Mouse (Mus musculus): ENCODE measurements around the gene Flt4. TPM values are rescaled to one million over a fixed set of nuclear protein-coding genes. Genes with fewer than 3 reads are reported as not detected.
A peak's percentile ranks its signal among the peaks of the same experiment; 100 is the strongest.
"Not testable (repeated sequence)": the region's sequence is repeated elsewhere in the genome, so short reads cannot be mapped to it uniquely, and the experiment has no call there.

Flt4 gene
- polyA plus RNA-seq (2015; fragmentation: Nextera tagmentation; extraction: Ambion mirVana) = 2.4 and 2.6 TPM in 2 replicates

DNA sequence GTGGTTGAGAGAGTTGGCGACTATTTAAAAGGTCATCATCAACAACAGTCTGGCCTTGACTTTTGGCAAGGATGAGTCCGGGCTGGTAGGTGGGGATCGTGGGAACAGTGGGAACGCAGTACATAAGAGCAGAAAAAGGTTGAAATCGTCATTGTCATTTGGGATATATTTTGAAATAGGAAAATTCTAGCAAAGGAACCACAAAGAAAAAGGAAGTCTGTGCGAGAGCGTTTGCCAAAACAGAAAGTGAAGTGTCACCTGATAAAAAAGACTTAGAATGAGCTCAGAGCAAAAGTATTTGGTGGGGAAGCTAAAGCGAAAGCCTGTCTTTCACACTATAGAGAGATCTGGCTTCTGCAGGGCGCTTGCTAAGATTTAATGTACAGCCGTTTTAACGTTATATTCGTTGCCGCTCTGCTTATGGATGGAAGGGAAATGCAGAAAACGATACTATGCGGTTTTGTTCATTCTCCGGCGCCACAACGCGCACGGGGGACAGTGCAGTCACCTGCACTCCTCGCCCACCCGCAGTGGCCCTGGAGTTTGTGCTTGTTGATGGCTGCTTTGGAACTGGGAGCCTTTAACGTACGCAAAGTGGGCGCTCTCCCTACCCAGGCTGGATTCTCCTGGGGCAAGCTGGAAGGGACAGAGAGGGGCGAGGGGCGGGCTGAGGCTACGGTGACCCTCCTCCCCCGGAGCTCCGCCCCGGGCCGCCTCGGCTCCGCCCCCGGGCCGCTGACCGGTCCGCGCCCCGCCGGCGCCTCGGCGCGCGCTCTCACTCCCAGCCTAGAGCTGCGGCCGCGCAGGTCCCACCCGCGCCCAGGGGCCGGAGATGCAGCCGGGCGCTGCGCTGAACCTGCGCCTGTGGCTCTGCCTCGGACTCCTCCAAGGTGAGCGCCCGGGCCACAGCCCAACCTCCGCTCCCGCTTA is at the start of gene Flt4:
Gene Flt4 (plus strand): TSS at position 326 of the 930 bp plus-strand sequence.
- peaks cover 14% of the 10 kb centered on the region for H3K4me1 ChIP-seq (replicated peaks)
- H3K4me3 ChIP-seq = peak within 1 kb of the TSS; percentile 42
- H3K27ac ChIP-seq (replicated peaks); H3K9me3 ChIP-seq; H3K36me3 ChIP-seq: not testable (repeated sequence)
- H3K27me3 ChIP-seq = peaks cover 66% of the 10 kb centered on the region
- ATAC-seq (ENCODE audit: low read depth) = peak; percentile 66
- peak within 1 kb of the TSS; percentile 52 for H3K9ac ChIP-seq
- 5% methylated on average over 49 of the region's 61 CpGs for WGBS
- H3K4me2 ChIP-seq = peak within 1 kb of the TSS; percentile 61

GRCm38 (mm10) chr11:49575054-49575453 is 34.0 kb upstream of the Flt4 start:
- not testable (repeated sequence) for H3K27ac ChIP-seq (replicated peaks); H3K4me3 ChIP-seq; H3K4me2 ChIP-seq; H3K36me3 ChIP-seq; H3K27me3 ChIP-seq; H3K9me3 ChIP-seq; H3K9ac ChIP-seq; H3K4me1 ChIP-seq (replicated peaks); ATAC-seq (ENCODE audit: low read depth)
- WGBS = 33% methylated on average over 2 of the region's 2 CpGs

DNA sequence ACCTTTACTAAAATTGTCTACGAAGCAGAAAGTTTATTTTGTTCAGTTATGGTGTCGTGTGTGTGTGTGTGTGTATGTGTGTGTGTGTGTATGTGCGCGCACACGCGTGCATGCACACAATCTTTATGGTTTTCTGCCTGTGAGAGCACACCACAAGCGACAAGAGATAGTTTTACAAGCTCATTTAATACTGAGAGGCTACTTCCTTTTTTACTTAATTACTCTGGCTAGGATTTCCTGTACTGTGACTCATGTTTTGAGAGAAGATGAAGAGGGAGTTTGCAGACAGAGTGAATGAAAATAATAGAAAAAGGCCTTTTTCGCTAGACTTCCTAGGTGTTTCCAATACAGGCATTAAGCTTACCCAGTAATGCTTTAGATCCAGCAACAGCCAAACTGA is 28.6 kb upstream of the Flt4 start:
- H3K4me3 ChIP-seq; H3K4me2 ChIP-seq; H3K36me3 ChIP-seq; H3K27ac ChIP-seq (replicated peaks); H3K4me1 ChIP-seq (replicated peaks); ATAC-seq (ENCODE audit: low read depth); H3K9me3 ChIP-seq; H3K9ac ChIP-seq; H3K27me3 ChIP-seq: not testable (repeated sequence)
- WGBS = 89% methylated on average over 8 of the region's 8 CpGs

DNA sequence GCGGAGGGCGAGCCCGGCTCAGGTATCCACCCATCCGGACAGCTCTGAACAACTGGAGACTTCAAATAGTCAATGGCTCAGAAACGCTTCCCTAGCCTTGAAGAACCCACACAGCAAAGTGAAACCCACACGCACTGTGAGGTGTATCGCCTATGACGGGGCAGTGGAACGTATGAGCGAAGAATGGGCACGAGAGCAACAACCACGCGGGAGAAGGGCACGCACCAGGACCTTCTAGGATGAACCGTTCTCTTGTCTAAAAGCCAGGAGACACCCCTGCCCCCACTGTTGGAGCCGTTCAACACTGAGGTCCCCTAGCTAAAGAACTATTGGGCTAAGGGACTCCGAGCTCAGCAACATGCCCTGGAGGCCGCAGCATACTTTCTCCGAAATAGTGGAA is 18.9 kb upstream of the Flt4 start:
- H3K4me3 ChIP-seq = no peak overlapping the region
- H3K4me2 ChIP-seq = no peak overlapping the region
- 92% methylated on average over 19 of the region's 19 CpGs for WGBS

GRCm38 (mm10) chr11:49597149-49597548 is 11.9 kb upstream of the Flt4 start:
- H3K4me2 ChIP-seq; H3K36me3 ChIP-seq; H3K9me3 ChIP-seq; H3K27me3 ChIP-seq; ATAC-seq (ENCODE audit: low read depth); H3K4me1 ChIP-seq (replicated peaks); H3K4me3 ChIP-seq; H3K27ac ChIP-seq (replicated peaks); H3K9ac ChIP-seq: not testable (repeated sequence)
- 67% methylated on average over 2 of the region's 2 CpGs for WGBS

More for the DNA sequence above, 18.9 kb upstream of the Flt4 start:
- H3K36me3 ChIP-seq = no peaks in the 10 kb centered on the region
- no peaks in the 10 kb centered on the region for H3K4me1 ChIP-seq (replicated peaks)
- no peaks in the 10 kb centered on the region for H3K9me3 ChIP-seq
- H3K9ac ChIP-seq = no peak overlapping the region
- ATAC-seq (ENCODE audit: low read depth) = no peak
- H3K27me3 ChIP-seq = no peaks in the 10 kb centered on the region
- no peak overlapping the region for H3K27ac ChIP-seq (replicated peaks)

DNA sequence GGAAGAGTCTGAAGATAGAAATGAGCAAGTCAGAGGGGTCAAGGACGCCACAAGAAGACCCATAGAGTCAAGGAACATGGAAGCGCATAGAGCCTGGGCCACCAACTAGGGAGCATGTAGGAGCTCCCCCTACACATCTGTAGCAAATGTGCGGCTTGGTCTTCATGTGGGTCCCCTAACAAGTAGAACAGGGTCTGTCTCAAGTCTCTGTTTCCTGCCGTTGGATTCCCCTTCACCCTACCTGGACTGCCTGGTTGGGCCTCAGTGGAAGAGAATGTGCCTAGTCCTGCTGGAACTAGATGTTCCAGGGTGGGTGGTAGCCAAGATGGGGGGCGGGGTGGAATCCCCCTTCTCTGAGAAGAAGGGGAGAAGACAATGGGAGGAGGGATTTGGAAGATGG is 757 bp upstream of the Flt4 start:
- 81% methylated on average over 5 of the region's 5 CpGs for WGBS
- not testable (repeated sequence) for H3K9ac ChIP-seq; H3K4me2 ChIP-seq; H3K27ac ChIP-seq (replicated peaks); ATAC-seq (ENCODE audit: low read depth); H3K4me3 ChIP-seq; H3K9me3 ChIP-seq; H3K36me3 ChIP-seq
- Histone ChIP-seq H3K4me1 (replicated peaks) (peaks cover 14% of the 10 kb centered on the region), H3K27me3 (peaks cover 57% of the 10 kb centered on the region)

DNA sequence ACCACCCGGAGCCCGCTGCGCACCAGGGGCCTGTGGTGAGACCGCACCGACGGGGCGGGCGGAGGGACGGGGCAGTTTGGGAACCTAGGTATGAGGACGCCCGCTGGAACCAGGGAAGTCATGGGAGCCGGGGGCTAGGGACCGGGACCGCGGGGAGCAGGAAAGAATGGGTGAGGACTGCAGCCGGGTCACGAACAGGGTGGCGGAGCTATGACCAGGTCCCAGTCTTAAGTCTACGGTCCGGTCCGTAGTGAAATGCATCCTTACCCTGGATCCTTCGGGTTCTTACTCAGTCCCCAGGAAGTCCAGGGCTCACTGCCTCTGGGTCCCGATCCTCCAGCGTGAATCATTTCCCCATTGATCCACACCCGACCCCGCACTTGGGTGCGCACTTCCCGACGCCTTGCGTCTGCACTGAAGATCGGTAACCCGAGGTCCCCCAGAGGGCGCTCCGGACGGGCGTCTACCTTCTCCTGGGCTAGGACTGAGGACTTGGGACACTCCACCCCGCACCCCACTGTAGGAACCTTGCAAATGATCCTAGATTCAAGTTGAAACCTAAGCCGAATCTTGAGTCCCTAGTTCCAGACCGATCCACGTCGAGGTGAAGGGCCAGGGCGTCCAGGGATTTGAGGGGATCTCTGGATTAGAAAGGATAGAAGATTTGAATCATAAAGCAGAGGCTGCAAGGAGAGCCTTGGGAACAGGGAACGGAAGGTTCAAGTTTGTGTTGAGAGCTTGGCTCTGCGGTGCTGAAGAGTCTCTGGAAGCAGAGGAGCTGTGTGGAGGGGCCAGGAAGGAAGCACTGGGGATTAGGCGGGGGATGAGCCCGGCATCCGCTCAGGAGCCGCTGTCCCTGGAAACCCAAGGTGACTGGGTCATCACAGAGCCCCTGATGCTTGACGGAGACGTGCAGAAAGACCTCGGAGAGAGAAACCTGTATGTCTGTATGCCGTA is 1.1 kb downstream of the Flt4 start:
- Histone ChIP-seq H3K9ac (peak overlapping the region; percentile 38), H3K4me1 (replicated peaks) (peaks cover 14% of the 10 kb centered on the region), H3K27me3 (peaks cover 74% of the 10 kb centered on the region), H3K4me3 (peak overlapping the region; percentile 42), H3K4me2 (peak overlapping the region; percentile 61)
- 0 out of 2 replicates have a peak, but pooled peaks have one; percentile 18 for ATAC-seq (ENCODE audit: low read depth)
- not testable (repeated sequence) for H3K9me3 ChIP-seq; H3K36me3 ChIP-seq; H3K27ac ChIP-seq (replicated peaks)
- WGBS = 1% methylated on average over 50 of the region's 52 CpGs

GRCm38 (mm10) chr11:49611349-49611748 is 2.3 kb downstream of the Flt4 start:
- peaks cover 14% of the 10 kb centered on the region for H3K4me1 ChIP-seq (replicated peaks)
- peaks cover 78% of the 10 kb centered on the region for H3K27me3 ChIP-seq
- H3K4me2 ChIP-seq; H3K4me3 ChIP-seq; H3K9me3 ChIP-seq; H3K9ac ChIP-seq; ATAC-seq (ENCODE audit: low read depth); H3K36me3 ChIP-seq; H3K27ac ChIP-seq (replicated peaks): not testable (repeated sequence)
- 24% methylated on average over 3 of the region's 3 CpGs for WGBS

- H3K9me3 ChIP-seq = no peaks in the 10 kb centered on the region
- peaks cover 78% of the 10 kb centered on the region for H3K27me3 ChIP-seq
- no peak for ATAC-seq (ENCODE audit: low read depth)
- H3K36me3 ChIP-seq = no peaks in the 10 kb centered on the region
- H3K27ac ChIP-seq (replicated peaks) = no peak overlapping the region
- H3K9ac ChIP-seq = no peak overlapping the region
- H3K4me1 ChIP-seq (replicated peaks) = peaks cover 14% of the 10 kb centered on the region
- WGBS = 49% methylated on average over 3 of the region's 3 CpGs
- H3K4me2 ChIP-seq = no peak overlapping the region
- no peak overlapping the region for H3K4me3 ChIP-seq
These were observed 3.1 kb downstream of the Flt4 start for GRCm38 (mm10) chr11:49612154-49612553.

DNA sequence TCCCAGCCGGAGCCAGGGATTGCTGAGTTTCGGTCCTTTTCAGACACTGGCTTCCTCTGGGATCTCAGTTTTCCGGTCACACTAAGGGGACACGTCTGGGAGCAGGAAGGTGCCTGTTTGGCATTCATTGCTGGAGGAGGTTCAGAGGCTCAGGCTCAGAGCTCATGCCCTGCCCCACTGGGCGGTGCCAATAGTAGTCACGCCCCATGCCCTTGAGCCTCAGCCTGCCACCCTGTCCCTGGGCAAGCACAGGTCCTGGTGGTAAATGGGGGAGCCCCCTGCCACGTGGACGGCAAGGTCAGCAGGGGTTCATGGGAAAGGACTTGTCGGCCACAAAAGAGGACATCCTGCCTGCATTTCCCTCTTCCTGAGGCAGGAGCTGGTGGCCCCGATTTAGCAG is 4.3 kb downstream of the Flt4 start:
- Histone ChIP-seq H3K4me2 (no peak overlapping the region), H3K27me3 (peaks cover 69% of the 10 kb centered on the region), H3K36me3 (no peaks in the 10 kb centered on the region), H3K9me3 (no peaks in the 10 kb centered on the region), H3K27ac (replicated peaks) (no peak overlapping the region), H3K9ac (no peak overlapping the region), H3K4me3 (no peak overlapping the region), H3K4me1 (replicated peaks) (peaks cover 14% of the 10 kb centered on the region)
- ATAC-seq (ENCODE audit: low read depth) = no peak
- WGBS = 5% methylated on average over 10 of the region's 10 CpGs

DNA sequence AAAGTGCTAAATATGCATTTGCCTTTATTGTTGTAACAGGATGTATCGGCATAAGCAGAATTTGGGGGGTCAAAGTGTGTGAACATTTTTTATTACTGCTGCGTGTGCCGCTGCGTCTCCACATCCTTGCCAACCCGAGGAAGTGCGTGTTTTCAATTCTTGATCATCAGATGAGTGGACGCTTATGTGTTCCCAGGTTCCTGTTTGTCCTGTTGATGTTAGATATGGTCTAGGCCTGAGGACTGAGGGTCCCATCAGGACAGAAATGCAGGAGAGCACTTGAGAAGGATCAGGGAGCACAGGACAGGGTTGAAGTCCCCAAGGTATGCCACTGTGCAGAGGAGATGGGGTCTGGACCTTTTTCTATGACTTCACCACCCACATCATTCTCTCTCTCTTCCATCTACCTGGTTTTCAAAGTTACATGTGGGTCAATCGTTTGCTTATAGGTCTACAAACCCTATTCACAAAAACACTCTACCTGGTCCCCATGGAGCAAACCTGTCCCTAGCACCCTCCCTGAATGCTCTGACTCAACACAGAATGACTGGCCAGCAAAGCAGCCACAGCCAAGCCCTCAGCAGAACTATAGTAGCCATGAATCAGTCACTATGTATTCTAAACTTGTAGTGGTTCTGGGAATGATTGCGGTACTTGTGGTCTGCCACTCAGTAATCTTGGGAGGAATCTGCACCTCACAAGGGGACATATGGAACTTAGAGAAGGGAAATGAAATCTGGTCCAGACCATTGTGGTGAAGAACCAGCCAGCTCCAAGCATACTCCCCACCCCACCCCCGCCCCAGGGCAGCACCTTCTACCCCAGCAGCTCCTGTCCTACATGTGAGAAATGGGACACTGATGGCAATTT is 7.0 kb downstream of the Flt4 start:
- no peak overlapping the region for H3K9ac ChIP-seq
- H3K27ac ChIP-seq (replicated peaks) = no peak overlapping the region
- H3K4me2 ChIP-seq = no peak overlapping the region
- WGBS = 93% methylated on average over 10 of the region's 10 CpGs
- no peak overlapping the region for H3K4me3 ChIP-seq
- no peaks in the 10 kb centered on the region for H3K4me1 ChIP-seq (replicated peaks)
- no peaks in the 10 kb centered on the region for H3K36me3 ChIP-seq
- no peak for ATAC-seq (ENCODE audit: low read depth)
- peaks cover 50% of the 10 kb centered on the region for H3K27me3 ChIP-seq
- no peaks in the 10 kb centered on the region for H3K9me3 ChIP-seq
